Mouse (Mus musculus): ENCODE data around the gene Sh3pxd2a.
"Not testable (repeated sequence)": the region's sequence is repeated elsewhere in the genome, so short reads cannot be mapped to it uniquely, and the experiment has no call there.

The Sh3pxd2a gene

DNA sequence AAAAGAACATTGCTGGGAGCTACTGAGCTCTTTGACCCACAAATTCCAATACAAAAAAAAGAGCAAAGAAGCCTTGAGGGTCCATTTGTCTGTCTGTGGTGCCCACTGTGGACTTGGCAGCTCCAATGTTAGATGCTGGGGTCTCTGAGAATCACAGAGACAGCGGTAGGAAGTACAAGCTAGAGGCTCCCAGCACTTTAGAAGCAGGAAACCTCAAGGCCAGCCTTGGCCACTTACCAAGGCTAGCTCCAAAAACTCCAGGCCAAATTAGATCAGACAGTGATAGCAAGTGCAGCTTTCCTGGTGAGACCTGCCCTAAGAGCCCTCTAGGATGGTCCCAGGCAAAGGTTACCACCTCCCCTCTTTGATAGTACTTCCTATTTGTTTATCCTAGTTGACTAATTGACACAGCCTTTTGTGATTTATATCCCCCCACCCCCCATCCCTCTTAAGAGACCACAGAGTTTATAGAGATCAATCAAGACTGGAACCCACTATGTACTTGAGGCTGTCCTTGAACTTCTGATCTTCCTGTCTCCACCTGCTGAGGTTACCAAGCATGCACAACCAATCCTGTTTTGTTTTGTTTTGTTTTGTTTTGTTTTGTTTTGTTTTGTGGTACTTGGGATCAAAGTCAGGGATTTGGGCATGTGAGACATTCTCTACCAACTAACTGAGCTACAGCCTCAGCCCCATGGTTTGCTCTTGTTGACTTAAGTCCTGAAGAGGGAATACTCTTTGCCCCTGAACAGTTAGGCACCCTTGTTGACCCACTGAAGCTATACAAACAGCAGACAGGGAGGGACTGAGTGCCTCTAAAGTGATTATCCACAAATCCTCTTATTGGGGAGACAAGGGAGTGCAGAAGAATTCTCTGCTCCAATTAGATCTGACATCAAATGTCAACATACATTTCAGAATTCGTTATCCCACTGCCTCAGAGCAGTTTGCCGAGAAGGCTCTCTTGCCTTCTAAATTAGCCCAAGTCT, 60.5 kb downstream of the Sh3pxd2a start:
- DNase-seq = no peak

GRCm38 (mm10) chr19:47402976-47403375, 61.2 kb downstream of the Sh3pxd2a start:
- DNase-seq = peak; percentile 19

- no peak for DNase-seq
These were observed 61.7 kb downstream of the Sh3pxd2a start for GRCm38 (mm10) chr19:47402544-47402943.

DNA sequence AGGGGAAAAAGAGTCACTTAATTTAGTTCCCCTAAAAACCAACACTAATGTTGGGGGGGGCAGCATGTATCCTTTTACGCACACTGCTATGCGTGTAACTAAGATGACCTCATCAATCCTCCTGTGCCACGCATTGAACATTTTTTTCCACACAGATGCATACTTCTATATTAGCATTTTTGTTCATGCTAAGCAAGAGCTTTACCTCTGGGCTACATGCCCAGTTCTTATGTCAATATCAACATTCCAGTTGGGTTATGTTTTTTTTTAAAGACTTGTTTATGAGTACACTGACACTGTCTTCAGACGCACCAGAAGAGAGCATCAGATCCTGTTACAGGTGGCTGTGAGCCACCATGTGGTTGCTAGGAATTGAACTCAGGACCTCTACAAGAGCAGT, 64.5 kb downstream of the Sh3pxd2a start:
- DNase-seq = no peak

DNA sequence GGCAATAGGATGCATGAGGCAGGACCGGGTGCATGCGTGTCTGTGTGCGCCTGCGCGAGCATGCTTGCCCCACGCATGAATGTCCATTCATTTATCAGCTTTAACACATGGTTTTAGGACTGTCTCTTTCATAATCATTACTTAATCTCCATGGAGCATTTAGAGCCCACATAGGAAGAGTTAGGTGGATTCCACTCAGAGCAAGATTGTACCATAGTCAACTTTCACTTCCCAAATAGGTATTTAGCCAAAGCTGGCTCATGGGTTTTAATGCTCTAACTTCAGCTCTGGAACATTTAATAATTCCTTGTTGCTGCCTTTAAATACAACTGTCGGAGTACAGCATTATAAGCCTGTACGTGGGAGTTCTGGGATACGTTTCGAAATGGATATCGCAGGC, 65.2 kb downstream of the Sh3pxd2a start:
- DNase-seq = no peak

- DNase-seq = no peak
These were observed 66.1 kb downstream of the Sh3pxd2a start for GRCm38 (mm10) chr19:47397882-47398671.

DNA sequence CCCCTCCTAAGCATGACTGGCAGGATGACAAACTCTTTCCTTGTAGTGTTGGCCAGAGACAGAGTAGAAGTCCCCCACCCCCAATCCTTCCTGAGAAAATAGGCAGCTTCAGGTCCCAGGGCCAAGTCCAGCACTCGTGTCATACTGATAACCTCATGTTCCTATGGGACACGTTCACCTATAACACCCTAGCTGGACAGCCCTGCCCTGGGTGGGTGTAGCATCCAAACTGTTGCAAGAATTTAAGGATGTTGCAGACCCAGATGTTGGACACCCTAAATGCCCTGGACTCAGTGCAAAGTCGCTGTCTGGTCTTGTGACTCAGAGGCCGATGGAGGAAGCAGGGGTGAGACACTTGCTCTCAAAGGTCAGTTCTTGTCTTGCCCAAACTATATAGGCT, 68.9 kb downstream of the Sh3pxd2a start:
- DNase-seq = no peak

DNA sequence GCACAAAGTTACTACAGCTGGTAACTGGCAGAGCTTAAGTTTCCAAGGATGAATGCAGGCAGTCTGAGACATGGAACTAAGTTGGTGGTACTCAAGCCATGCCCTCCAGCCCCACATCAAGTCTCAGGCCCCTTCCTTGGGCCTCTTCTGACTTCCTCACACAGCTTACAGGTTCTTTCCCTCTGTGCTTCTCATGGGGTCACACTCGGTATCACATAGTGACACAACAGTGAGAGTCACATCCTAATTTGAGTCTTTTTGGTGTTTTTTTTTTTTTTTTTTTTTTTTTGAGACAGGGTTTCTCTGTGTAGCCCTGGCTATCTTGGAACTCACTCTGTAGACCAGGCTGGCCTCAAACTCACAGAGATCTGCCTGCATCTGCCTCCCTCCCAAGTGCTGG, 69.4 kb downstream of the Sh3pxd2a start:
- not testable (repeated sequence) for DNase-seq

DNA sequence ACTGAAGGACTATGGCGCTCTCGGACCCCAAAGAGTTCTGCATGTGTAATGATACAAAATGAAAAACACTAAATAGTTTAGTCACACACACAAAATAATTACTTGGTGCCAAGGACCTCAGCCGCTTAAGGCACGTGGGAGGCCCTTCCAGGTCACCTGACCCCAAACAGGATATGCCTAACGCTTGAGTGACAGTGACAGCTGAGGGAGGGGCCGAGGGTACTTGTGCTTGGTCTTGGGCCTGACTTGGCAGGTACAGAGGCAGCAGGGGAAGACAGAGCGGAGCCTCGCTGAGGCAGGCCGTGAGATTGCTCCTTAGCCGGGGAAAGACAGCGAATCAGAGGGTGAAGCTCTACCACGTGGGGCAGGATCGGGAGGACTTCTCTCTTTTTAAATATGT, 73.3 kb downstream of the Sh3pxd2a start:
- DNase-seq = no peak

DNA sequence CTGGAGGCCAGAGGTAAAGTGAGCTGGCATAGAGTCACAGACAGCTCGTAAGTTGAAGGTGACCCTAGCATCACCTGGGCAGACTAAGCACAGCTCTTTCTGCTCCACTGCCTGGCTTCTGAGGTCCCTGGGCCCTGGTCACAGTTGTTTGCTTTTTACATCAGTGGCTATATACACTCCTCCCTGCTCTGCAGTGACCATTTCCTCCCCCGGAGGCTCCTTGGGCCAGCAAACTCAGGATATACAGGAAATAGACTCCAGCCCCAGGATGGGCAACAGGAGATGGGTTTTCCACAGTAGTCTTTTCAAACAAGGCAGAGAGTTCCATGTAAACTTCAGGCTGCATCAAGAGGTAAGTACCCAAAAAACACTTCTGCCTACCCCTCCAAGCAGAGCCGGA, 76.3 kb downstream of the Sh3pxd2a start:
- peak; percentile 28 for DNase-seq

DNA sequence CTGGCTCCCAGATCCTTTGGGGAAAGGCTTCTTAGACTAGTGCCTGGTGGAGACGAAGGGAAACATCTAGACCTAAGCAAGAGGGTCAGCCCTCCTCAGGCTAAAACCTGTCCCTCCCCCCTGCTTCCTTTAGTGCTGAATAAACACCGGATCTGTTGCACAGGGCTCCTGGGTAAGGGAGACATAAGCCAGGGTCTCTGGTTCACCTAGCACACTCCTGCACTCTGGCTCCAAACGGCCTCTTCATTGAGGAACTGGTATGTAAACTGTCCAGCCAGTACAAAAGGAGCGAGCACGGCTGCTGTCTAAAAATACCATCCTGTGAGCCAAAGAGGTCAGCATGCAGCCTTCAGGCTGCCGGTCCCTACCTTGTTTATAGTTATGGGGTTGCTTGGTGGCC, 76.8 kb downstream of the Sh3pxd2a start:
- DNase-seq = no peak

- no peak for DNase-seq
These were observed 78.2 kb downstream of the Sh3pxd2a start for GRCm38 (mm10) chr19:47385971-47386370.

DNA sequence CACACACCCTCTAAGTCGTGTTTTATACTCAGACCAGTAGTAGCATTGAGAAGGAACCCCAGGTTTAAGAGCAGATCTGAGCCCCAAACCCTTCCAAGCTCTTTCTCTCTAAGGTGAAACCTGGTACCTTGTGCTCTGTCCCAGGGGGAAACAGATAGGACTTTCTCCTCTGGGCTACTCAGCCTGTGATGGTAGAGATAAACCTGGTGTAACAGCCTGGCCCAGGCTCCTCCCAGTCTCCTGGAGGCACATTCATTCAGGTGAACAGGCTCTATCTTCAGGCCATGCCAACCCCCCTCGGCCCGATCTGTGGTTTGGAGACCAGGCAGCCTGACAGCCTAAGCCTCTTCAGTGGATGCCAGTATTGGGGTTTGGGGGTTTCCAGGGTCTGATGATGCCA, 79.6 kb downstream of the Sh3pxd2a start:
- DNase-seq = no peak

- DNase-seq = no peak
These were observed 80.2 kb downstream of the Sh3pxd2a start for GRCm38 (mm10) chr19:47384036-47384435.

DNA sequence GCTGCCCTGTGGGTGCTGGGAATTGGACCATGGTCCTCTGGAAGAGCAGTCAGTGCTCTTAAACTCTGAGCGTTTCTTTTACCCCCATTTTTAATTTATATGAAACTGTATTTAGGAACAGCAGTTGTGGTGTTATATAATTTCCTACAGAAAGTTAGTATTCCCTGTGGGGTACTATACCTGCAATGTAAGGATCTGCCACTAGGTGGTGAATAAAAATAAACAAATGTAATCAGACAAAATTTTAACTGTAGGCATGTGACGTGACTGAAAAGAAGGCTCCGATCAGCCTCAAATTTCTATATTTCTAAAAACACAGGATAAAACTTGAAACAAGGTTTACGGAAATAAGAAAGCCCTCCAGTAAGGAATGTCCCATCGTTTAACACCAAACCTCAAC, 81.9 kb downstream of the Sh3pxd2a start:
- DNase-seq = peak; percentile 24

DNA sequence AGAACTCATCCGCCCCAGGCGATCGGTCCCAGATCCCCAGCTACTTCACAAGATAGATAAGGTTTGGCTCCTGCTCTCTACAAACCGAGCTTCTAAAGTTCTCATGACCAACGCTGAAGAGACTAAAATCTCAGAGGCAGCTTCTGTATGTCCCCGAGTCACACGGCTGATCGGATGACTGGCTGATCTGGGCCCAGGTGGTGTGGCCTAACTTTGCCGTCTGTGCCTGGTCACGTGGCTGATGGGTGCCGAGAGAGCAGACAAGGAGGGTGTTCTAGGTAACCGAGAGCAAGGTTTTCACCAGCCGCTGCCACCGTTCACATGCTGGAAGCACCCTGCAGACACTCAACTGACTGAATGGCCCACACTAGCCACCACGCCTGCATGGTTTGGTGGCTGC, 83.2 kb downstream of the Sh3pxd2a start:
- DNase-seq = no peak

GRCm38 (mm10) chr19:47379141-47379540, 85.1 kb downstream of the Sh3pxd2a start:
- DNase-seq = no peak

DNA sequence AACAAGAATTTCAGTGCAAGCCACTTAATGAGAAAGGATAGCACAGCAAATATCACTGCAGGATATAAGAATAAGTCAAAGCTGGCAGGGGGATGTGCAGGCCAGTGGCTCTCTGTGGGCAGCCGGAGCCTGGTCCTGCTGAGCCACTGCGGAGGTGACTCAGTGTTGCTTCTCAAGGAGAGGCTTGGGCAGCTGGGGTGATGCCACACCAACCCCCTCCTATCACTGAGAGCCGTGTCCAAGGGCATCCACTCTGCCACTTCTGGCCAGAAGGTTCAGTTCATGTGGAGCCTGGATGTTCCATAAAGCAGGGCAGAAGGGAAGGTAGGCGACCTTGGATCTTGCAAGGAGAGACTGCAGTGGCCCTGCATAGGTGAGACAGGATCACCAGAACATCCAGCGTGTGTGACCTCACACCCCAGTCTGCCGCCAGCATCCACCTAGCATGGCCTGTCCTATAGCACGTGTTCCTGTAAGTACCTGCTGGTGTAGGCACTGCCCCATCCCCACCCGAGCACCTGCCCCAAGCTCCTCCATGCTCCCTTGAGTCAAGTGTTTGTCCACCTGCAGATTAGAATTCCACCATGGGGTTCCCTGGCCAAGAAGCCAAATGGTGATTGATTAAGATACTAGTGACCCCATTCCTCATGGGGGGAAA, 89.2 kb downstream of the Sh3pxd2a start:
- no peak for DNase-seq

DNA sequence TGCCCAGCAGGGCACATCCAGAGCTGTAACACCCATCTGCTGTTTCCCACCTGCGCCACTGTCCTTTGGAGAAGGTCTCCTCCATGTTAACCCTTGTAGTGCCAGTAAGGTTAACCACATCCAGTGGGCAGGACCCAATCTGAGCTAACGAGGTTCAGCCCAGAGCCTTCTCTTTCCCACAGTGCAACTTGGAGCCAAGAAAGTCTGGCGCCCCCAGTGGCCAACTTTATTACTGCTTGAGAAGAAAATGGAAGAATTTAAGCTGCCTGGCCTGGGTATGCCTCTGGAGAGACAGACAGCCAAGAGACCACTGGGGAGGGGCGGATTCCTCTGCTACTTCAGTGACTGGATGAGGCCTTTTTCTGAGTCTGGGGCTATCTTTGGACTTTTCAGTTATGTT, 89.8 kb downstream of the Sh3pxd2a start:
- peak; percentile 56 for DNase-seq

DNA sequence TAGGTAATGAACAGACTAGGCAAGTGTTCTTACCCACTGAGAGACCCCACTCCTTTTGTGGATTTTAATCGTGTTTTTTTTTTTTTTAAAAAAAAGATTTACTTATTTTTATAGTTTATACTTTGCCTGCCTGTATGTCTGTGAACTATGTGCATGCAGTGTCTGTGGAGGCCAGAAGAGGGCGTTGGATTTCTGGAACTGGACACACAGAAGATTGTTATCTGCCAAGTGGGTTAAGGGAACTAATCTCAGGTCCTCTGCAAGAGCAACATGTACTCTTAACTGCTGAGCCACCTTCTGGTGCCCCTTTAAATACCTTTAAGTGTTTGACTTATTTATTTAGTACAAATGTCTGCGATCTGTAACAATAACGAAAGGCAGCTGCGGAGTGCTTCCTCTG, 92.2 kb downstream of the Sh3pxd2a start:
- DNase-seq = no peak

DNA sequence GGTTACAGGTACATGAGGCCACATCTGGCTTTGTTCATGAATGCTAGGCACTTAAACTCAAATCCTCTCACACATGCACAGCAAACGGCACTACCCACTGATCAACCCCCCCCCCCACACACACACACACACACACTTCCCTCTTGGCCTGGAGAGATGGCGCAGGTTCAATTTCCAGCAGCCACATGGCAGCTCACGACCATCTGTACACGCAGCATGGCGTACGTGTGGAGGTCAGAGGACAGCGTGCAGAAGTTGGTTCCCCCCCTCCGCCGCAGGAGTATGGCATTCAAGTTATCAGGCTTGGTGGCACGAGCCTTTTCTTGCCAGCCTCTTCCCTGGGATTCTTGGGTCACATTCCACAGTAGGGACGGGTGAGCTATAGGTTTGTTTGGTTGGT, 92.7 kb downstream of the Sh3pxd2a start:
- no peak for DNase-seq

GRCm38 (mm10) chr19:47369008-47369407, 95.2 kb downstream of the Sh3pxd2a start:
- no peak for DNase-seq

DNA sequence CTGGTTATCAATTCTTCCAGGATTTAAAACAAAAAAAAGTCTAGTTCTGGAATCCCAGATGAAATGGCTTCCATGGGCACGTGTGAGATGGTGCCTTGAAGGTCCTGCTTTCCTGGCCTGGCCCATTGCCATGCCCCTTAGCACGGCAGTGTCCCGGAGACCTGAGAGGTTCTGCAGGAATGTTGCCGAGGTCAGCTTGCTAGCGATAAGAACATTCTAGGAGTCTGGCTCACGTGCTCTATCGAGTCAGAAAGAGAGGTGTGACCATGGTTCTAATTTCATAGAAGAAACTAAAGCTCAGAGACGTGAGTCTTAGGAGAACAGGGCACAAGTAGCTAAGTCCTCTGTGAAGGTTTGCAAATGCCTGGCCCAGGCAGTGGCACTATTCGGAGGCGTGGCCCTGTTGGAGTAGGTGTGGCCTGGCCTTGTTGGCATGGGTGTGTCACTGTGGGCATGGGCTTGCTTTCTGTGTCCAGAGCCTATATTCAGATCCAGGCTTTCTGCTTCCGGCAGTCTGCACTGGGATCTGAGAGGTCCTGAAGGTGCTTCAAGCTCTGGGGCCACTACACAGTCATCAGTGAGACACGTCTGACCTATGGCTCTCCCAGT, 96.8 kb downstream of the Sh3pxd2a start:
- no peak for DNase-seq
